In the genomic region with DNA sequence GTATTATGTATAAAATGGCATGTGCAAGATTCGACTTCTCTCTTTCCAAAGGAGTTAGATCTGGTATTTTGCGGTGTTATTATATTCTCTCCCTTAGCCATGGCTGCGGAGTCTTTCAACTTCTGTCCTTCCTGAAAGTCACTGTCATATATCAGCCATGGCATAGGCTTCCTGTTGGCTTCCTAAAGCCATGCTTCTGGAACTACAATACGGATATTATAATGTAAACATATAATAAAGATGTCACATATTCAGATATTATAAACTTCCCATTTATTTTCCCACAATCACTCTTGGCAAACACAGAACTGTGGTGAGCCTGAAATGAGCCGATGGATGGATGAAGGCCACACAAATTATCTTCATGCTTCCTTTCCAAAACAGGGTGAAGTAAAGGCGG, we compare ENCODE assay signal across 21 mouse cellular contexts.
DNase-seq lines count a peak whose midpoint lies in the region; ATAC-seq and TF ChIP-seq lines count a peak whose summit lies in the region.
"Had no signal": no experiment of that assay in that cellular context is flagged by ENCODE, and none has a peak within 500 bp of the region (broad histone marks: within the 10 kb centered on the region; RNA-seq: fewer than 3 reads in every experiment).

No protein-coding gene starts in this region.

- no peaks in the 10 kb centered on the region for H3K4me1 ChIP-seq in kidney, embryonic 16.5 days (ENCODE audit: insufficient read depth, low read length)
- H3K4me1 ChIP-seq in kidney, adult 2 months (ENCODE audit: control insufficient read depth, insufficient read depth, low read length), result no peaks in the 10 kb centered on the region
- H3K4me1 ChIP-seq in kidney, postnatal 0 days (replicated peaks; ENCODE audit: insufficient read depth, low read length), result no peaks in the 10 kb centered on the region
- H3K4me1 ChIP-seq in lung, embryonic 14.5 days (ENCODE audit: insufficient read depth), result no peaks in the 10 kb centered on the region

- H3K27me3 ChIP-seq in kidney, embryonic 16.5 days (ENCODE audit: insufficient read depth, low read length), result no peaks in the 10 kb centered on the region
- no peaks in the 10 kb centered on the region for H3K27me3 ChIP-seq in kidney, adult 2 months (replicated peaks; ENCODE audit: control insufficient read depth, insufficient read depth, low read length)
- H3K27me3 ChIP-seq in kidney, postnatal 0 days (ENCODE audit: insufficient read depth, low read length), result no peaks in the 10 kb centered on the region
- no peaks in the 10 kb centered on the region for H3K27me3 ChIP-seq in lung, embryonic 14.5 days (ENCODE audit: insufficient read depth, low read length)
- H3K27me3 ChIP-seq: CH12.LX, Patski had no signal

- ATAC-seq in kidney, embryonic 16.5 days (ENCODE audit: low FRiP score, low TSS enrichment), result peak; percentile 71; the same call in 1 of the 2 replicates
- no peak for ATAC-seq in kidney, postnatal 0 days (replicated peaks; ENCODE audit: low FRiP score, low read depth)
- ATAC-seq in lung, embryonic 14.5 days (ENCODE audit: insufficient read depth), result peak; percentile 68
- ATAC-seq: activated CD4-positive, CD25-positive, alpha-beta regulatory T cell, adult 4 months; CD4-positive, CD25-positive, alpha-beta regulatory T cell, adult 4 months; Patski had no signal

- TF ChIP-seq POLR2A in kidney, adult 2 months (IDR thresholded peaks at IDR 0.05; ENCODE audit: low read depth, low read length), result no peak

- DNase-seq in kidney, adult 2 months, result no peak
- DNase-seq in kidney, postnatal 0 days (ENCODE audit: low spot score), result peak; percentile 61
- DNase-seq in kidney, adult 9 months, result no peak
- DNase-seq in lung, embryonic 14.5 days, result peak; percentile 33
- DNase-seq in lung, adult 18-20 months, result no peak
- DNase-seq: adrenal gland, adult 2 months; adrenal gland, adult 8-10 months; adrenal gland, postnatal 10 days; adrenal gland, postnatal 14 days; adrenal gland, postnatal 25 days; adrenal gland, postnatal 36 days; B cell, adult 2 months; cerebellum, adult 11 months; cerebellum, adult 11-12 months; cerebellum, adult 18-20 months had no signal

- no peak overlapping the region for H3K4me2 ChIP-seq in kidney, embryonic 16.5 days (replicated peaks; ENCODE audit: low read depth, low read length)
- H3K4me2 ChIP-seq in kidney, postnatal 0 days (ENCODE audit: low read length), result no peak overlapping the region
- no peak overlapping the region for H3K4me2 ChIP-seq in lung, embryonic 14.5 days

- 63% methylated on average over 6 of the region's 6 CpGs for WGBS in kidney, embryonic 16.5 days
- WGBS in kidney, adult 2 months, result 64% methylated on average over 6 of the region's 6 CpGs
- 49% methylated on average over 6 of the region's 6 CpGs for WGBS in kidney, postnatal 0 days
- WGBS in lung, embryonic 14.5 days, result 55% methylated on average over 6 of the region's 6 CpGs

- no peak overlapping the region for H3K27ac ChIP-seq in kidney, embryonic 16.5 days (ENCODE audit: low read length)
- H3K27ac ChIP-seq in kidney, adult 2 months (ENCODE audit: insufficient read depth, low read depth, low read length), result no peak overlapping the region
- no peak overlapping the region for H3K27ac ChIP-seq in kidney, postnatal 0 days
- H3K27ac ChIP-seq in lung, embryonic 14.5 days (ENCODE audit: low read depth), result no peak overlapping the region

- H3K36me3 ChIP-seq in kidney, embryonic 16.5 days (ENCODE audit: insufficient read depth, low read length), result no peaks in the 10 kb centered on the region
- H3K36me3 ChIP-seq in kidney, adult 2 months (ENCODE audit: control insufficient read depth, insufficient read depth, low read length), result no peaks in the 10 kb centered on the region
- H3K36me3 ChIP-seq in kidney, postnatal 0 days (ENCODE audit: insufficient read depth, low read length), result no peaks in the 10 kb centered on the region
- H3K36me3 ChIP-seq in lung, embryonic 14.5 days (ENCODE audit: insufficient read depth), result no peaks in the 10 kb centered on the region
- H3K36me3 ChIP-seq: G1E had no signal

- no peak overlapping the region for H3K9ac ChIP-seq in kidney, embryonic 16.5 days (replicated peaks; ENCODE audit: low read length)
- no peak overlapping the region for H3K9ac ChIP-seq in kidney, postnatal 0 days (ENCODE audit: low read depth, low read length)
- H3K9ac ChIP-seq in lung, embryonic 14.5 days, result no peak overlapping the region

- H3K4me3 ChIP-seq in kidney, embryonic 16.5 days (ENCODE audit: low read length), result no peak overlapping the region
- H3K4me3 ChIP-seq in kidney, adult 2 months (ENCODE audit: insufficient read depth, low read depth, low read length), result no peak overlapping the region
- no peak overlapping the region for H3K4me3 ChIP-seq in kidney, postnatal 0 days (replicated peaks; ENCODE audit: low read depth, low read length)
- H3K4me3 ChIP-seq in lung, embryonic 14.5 days (ENCODE audit: low read depth, low read length), result no peak overlapping the region

- no peaks in the 10 kb centered on the region for H3K9me3 ChIP-seq in kidney, embryonic 16.5 days (ENCODE audit: low read length)
- H3K9me3 ChIP-seq in kidney, postnatal 0 days (replicated peaks; ENCODE audit: low read length), result no peaks in the 10 kb centered on the region
- no peaks in the 10 kb centered on the region for H3K9me3 ChIP-seq in lung, embryonic 14.5 days (ENCODE audit: low read depth, low read length)

- TF ChIP-seq CTCF in kidney, adult 2 months (conservative IDR thresholded peaks at IDR 0.05; ENCODE audit: insufficient read depth, insufficient read length, low read depth, low read length), result no peak
- no peak for TF ChIP-seq CTCF in kidney, postnatal 0 days (IDR thresholded peaks at IDR 0.05; ENCODE audit: low read depth)
- TF ChIP-seq CTCF in lung, embryonic 14.5 days (IDR thresholded peaks at IDR 0.05; ENCODE audit: low read depth), result no peak

Comparison
In these comparisons a context has a peak if more than half of its experiments do, and no peak if none do; other contexts are left out.
1. DNase-seq: peak in kidney, postnatal 0 days (single experiment) and lung, embryonic 14.5 days (single experiment); none in kidney, adult 2 months (single experiment), kidney, adult 9 months (single experiment) and lung, adult 18-20 months (0 of 2).